Mouse (Mus musculus) cortical plate, adult 2 months (tissue): Measurements from ENCODE around the gene Lrrd1. TPM values are rescaled to one million over a fixed set of nuclear protein-coding genes. Genes with fewer than 3 reads are reported as not detected.
"Not testable (repeated sequence)": the region's sequence is repeated elsewhere in the genome, so short reads cannot be mapped to it uniquely, and the experiment has no call there.

ENCODE experiments used
- H3K27ac ChIP-seq: fragments of 200-500 bp; 2 replicates; pipeline ENCODE4 v1.5.1; 2012; ENCODE audit warnings: low read length, control low read depth, inconsistent platforms; ENCODE audit not compliant: insufficient read depth
- H3K4me1 ChIP-seq: fragments of 200-500 bp; 2 replicates; pipeline ENCODE4 v1.6.1; 2011; ENCODE audit warnings: low read length; ENCODE audit not compliant: control insufficient read depth, insufficient read depth
- H3K4me3 ChIP-seq: fragments of 200-500 bp; 2 replicates; pipeline ENCODE4 v1.5.1; 2011; ENCODE audit warnings: mild to moderate bottlenecking, low read length, control low read depth; ENCODE audit not compliant: insufficient read depth
- CTCF ChIP-seq: fragments of 200-500 bp; IDR thresholded peaks from 2 replicates; pipeline ENCODE4 v1.5.1; 2011; ENCODE audit warnings: mild to moderate bottlenecking, control low read depth, low read length; ENCODE audit not compliant: insufficient read depth; ENCODE audit errors: extremely low read depth
- POLR2A ChIP-seq: fragments of 200-500 bp; IDR thresholded peaks from 2 replicates; pipeline ENCODE4 v1.6.1; 2011; ENCODE audit warnings: mild to moderate bottlenecking, low read length, control low read depth; ENCODE audit not compliant: insufficient read depth; ENCODE audit errors: extremely low read depth
- polyA plus RNA-seq: library from polyadenylated mRNA; depleted of rRNA; stranded (reverse); fragments of >200 nt; gene quantifications from 2 replicates; pipeline ENCODE4 v1.2.3, GENCODE M21; 2012; rRNA removed

Gene Lrrd1
- polyA plus RNA-seq, result 0.13 and 0.15 TPM in 2 replicates

DNA sequence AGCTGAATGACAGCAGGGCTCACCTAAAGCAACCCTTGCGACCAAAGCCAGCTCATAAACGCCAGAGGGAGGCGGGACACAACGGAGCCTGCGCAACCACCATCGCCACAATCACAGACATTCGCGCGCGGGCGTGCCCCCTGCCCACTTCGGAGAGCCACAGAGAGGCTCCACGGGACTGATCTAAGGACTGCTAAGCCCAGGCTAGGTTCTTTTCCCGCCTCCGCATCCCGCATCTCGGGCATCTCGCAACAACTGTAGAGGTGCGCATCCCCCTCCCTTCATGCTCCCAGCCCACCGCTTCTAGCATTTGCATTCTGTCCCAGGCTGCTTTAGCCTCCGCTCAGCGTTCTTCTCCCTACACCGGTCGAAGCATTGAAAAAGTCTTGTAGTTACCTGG lies at the start of gene Lrrd1:
Lrrd1 (plus strand) TSS at position 148 of the 400 bp plus-strand sequence.
- peak within 1 kb of the TSS; percentile 12; the same call in 1 of the 2 replicates for H3K4me3 ChIP-seq
- TF ChIP-seq POLR2A (no peak), CTCF (no peak)
- no peak within 1 kb of the TSS for H3K27ac ChIP-seq
- no peaks in the 10 kb centered on the region for H3K4me1 ChIP-seq

DNA sequence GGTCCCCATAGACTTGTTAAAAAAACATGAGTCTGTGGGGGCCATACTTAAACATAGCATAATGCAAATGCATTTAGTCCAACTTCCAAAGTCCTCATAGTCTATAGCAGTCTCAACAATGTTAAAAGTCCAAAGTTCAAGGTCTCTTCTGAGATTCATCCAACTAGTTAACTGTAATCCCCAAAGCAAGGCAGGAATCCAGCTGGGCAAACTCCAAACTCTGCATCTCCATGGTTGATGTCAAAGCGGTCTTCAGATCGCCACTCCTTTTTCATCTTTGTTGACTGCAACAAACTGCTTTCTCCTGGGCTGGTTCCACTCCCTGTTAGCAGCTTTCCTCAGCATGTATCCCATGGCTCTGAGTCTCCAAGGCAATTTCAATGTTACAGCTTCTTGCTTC lies 47.9 kb upstream of the Lrrd1 start:
- not testable (repeated sequence) for H3K4me1 ChIP-seq, H3K27ac ChIP-seq, H3K4me3 ChIP-seq

DNA sequence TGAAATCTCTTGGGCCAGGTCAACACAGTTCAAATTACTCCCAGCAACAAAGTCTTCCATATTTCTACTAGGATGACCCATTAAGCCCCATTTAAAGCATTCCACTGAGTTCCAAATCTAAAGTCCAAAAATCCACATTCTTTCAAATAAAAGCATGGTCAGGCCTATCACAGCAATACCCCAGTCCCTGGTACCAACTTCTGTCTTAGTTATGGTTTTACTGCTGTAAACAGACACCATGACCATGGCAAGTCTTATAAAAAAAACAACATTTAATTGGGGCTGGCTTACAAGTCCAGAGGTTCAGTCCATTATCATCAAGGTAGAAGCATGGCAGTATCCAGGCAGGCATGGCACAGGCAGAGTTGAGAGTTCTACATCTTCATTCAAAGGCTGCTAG lies 46.3 kb upstream of the Lrrd1 start:
- not testable (repeated sequence) for H3K4me3 ChIP-seq, H3K4me1 ChIP-seq, H3K27ac ChIP-seq

DNA sequence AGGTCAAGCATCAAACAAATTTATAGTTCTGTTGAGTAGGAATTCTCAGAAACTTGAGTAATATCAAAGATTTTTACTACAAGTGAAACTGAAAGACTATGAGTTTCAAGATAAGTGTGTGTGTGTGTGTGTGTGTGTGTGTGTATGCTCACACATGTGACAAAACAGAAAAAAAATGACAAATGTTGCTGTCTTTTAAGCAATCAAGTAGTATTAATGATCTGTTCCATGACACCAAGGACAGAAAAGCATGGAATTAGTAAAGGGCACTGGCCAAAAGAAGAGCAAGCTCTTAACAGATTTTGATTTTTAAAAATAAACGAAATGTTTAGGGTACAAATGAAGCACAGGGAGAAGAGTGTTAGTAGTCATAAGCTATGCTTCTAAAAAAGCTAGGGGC lies 44.9 kb upstream of the Lrrd1 start:
- TF ChIP-seq CTCF (no peak), POLR2A (no peak)
- Histone ChIP-seq H3K4me1 (peaks cover 2% of the 10 kb centered on the region; the same call in 1 of the 2 replicates), H3K27ac (no peak overlapping the region), H3K4me3 (no peak overlapping the region)

DNA sequence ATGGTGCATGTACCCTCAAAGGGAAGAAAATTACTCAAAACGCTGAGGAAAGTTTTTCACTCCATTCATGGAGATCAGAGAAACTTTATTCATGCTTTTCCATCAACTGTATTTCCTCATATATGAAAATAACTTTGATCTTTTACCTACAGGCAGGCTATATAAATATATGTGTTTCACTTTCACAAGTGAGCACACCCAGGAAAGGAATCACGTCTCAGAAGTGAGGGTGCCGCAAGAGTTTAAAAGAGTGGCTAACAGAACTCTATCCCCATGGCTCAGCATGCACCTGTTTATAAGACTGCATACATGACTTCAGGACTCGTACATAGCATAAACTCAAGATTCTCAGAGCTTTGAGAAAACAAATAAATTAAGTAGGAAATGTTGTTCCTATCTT lies 44.1 kb upstream of the Lrrd1 start:
- Histone ChIP-seq H3K27ac (no peak overlapping the region), H3K4me1 (peaks cover 2% of the 10 kb centered on the region; the same call in 1 of the 2 replicates), H3K4me3 (no peak overlapping the region)
- TF ChIP-seq POLR2A, result no peak
- TF ChIP-seq CTCF, result no peak

DNA sequence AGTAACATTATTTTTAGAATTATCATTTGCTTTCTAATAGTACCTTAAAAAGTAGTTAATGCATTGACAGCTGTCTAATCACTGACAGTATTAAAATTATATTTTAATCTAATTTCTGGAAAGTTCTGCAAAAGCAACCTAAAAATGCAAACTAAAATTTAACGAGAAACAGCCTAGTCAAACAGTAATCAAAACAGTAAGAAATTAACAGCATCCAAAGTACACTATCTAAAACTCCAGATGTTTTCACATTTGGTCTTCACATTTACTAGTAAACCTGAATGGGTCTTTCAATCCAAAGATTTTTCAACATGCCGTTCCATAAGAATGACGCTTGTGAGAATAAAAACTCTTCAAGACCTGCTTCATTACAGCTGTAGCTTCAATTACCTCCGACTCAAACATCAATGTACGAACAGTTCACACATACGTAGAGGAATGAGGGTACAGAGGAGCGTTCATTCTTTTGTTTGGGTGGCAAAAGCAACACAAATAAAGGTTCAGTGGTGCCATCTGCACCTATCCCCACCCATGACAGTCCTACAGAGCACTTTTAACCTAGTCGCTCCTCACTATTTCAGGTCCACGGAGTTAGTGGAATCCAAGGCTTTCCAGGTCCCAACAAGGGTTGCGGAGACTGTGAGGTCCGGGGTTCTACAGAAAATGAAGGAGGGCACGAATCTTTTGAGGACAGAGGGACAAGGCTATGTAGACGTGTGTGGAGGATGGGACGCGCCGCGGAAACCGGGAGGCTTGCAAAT lies 43.1 kb upstream of the Lrrd1 start:
- no peak for TF ChIP-seq POLR2A
- TF ChIP-seq CTCF, result no peak
- peak overlapping the region; percentile 92 for H3K4me3 ChIP-seq
- H3K4me1 ChIP-seq, result peaks cover 2% of the 10 kb centered on the region; the same call in 1 of the 2 replicates
- H3K27ac ChIP-seq, result no peak overlapping the region

DNA sequence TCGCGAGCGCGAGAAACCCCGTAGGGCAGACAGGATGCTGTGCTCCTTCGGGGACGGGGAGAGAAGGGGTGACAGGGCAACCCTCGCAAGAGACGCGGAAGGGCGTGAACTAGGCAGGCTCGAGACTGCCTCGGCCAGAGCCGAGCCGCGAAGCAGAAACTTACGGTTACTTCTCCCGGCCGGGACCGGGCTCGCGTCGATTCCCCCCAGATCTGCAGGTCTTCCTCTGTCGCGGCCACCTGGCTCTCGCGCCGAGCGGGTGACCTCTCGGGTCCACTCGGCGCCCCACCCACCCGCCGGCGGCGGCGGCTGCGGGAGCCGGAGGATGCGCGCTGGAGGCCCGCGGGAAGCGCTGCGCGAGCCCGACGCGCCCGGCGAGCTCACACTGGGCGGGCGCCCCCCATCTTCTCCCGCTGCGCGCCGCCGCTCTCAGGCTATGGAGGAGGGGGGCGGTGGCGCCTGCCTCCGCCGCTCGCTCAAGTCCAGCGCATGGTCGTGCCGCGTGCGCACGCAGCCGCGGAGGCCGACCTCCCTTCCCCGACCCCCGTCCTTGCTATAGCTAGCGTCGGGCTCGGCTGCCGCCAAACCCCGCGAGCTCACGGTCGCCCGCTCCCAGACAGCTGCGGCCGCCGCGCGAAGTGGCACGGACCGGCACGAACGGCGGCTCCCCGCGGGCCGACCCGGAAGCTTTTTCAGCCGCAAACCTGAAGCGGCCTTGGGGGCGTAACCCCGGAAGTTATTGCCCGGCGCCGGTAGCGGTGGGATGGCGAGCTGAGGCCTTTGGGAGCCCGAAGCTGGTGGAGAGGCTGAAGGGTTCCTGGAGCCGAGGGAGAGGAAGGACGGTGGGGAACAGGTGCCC lies 42.3 kb upstream of the Lrrd1 start, which contains the start of the genes Ankib1 and Krit1:
Ankib1 (minus strand) TSS at position 493 of the 859 bp plus-strand sequence.
Krit1 (plus strand) TSS at position 752 of the 859 bp plus-strand sequence.
- H3K4me1 ChIP-seq, result peaks cover 2% of the 10 kb centered on the region; the same call in 1 of the 2 replicates
- peak within 1 kb of the TSS; percentile 92 for H3K4me3 ChIP-seq
- TF ChIP-seq CTCF, result no peak
- TF ChIP-seq POLR2A, result peak; percentile 56
- H3K27ac ChIP-seq, result peak within 1 kb of the TSS; percentile 95

DNA sequence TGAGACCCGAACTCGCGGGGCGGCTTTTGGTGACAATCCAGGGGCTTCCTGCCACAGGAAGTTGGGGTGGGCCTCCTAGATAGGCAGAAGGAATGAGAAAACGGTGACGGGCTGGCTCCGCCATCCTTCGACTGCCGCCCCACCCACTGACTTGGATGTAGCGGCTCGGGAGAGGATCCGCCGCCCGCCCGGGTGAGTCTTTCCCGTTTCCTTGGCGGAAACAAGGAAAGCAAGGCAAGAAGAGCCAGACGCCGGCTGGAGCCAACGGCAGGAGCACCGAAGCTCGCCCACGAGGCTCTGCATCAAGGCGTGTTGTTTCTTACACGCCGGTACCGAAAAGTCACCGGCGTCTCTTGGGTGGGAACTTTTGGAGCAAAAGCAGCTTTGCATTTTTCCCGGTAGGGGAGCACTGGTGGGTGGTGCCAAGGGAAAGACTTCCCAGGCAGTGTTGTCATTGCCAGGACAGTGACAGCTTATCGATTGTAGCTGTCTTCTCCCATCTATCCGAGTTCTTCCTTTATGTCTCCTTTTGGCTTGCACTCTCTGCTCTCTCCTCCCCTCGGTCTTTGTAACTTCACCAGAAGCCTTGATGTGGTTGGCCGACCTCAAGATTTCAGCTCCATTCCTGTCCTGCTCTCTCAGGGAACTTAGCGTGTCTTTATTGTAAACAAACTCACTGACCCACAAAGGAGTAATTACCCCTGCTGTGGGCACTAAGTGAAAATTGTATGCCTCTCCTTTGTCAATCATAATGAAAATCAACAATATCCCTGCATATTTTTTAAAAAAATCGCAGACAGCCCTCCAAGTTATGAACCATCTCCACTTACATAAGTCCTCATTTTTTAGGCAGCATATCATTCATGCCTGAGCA lies 41.4 kb upstream of the Lrrd1 start:
- no peak for TF ChIP-seq CTCF
- no peak for TF ChIP-seq POLR2A
- Histone ChIP-seq H3K27ac (peak overlapping the region; percentile 78), H3K4me1 (peaks cover 2% of the 10 kb centered on the region; the same call in 1 of the 2 replicates), H3K4me3 (peak overlapping the region; percentile 92)

DNA sequence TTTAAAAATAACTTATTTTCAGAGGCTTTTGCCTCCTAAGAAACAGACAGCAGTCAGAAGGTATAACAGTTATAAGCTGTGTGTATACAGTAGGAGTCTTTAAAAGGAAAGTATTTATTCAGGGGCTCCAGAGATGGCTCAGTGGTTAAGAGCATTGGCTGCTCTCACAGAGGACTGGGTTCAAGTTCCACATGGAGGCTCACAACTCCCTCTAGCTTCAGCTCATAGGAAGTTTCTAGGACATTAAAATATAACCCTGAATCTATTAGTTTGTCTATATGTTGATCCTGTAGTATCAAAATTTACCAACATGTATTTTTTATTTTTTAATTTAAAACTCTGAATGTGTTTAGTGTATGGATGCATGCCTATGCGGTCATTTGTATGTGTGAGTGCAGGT lies 36.5 kb upstream of the Lrrd1 start:
- no peak overlapping the region for H3K27ac ChIP-seq
- H3K4me3 ChIP-seq, result no peak overlapping the region
- TF ChIP-seq CTCF (no peak), POLR2A (no peak)
- H3K4me1 ChIP-seq, result peaks cover 2% of the 10 kb centered on the region; the same call in 1 of the 2 replicates

DNA sequence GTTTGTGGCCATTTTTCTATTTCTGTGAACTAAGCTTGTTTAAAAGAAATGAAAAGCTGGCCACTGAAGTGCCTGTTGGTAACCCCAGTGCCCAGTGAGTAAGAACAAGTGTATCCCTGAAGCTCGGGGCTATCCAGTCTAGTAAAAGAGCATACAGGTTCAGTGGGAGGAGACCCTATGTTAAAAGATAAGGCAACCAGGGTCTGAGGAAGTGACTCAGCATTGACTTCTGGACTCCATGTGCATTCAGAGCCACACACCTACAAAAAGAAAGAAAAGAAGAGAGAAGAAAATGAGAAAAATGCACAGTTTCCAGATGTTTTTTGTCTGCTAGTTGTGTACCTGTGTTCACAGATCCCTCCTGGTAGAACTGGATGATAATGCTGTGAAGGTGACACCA lies 10.9 kb upstream of the Lrrd1 start:
- Histone ChIP-seq H3K4me3 (no peak overlapping the region), H3K27ac (no peak overlapping the region), H3K4me1 (no peaks in the 10 kb centered on the region)
- TF ChIP-seq CTCF (no peak), POLR2A (no peak)
